Mouse (Mus musculus) left cerebral cortex, adult 9 months (tissue): ENCODE measurements at regions not wholly inside any gene's neighbourhood (a gene's known extent, or its start where the extent isn't known, plus 50 kb on each side); places are given as distances from the start of the nearest gene placed in this dataset.

ENCODE experiments used
- DNase-seq, 2 experiments: peaks; one replicate each; pipeline ENCODE4 v3.0.0; 2022; ENCODE audit warnings: low spot score in 2 of 2

GRCm38 (mm10) chr6:34246512-34246911, 69.6 kb upstream of the Slc35b4 start:
- DNase-seq, result no peak

- DNase-seq, result no peak
Measured at GRCm38 (mm10) chr6:34243001-34243400, 66.1 kb upstream of the Slc35b4 start.

- no peak for DNase-seq
Measured at GRCm38 (mm10) chr6:34242486-34242885, 65.6 kb upstream of the Slc35b4 start.

- DNase-seq, result no peak
Measured at GRCm38 (mm10) chr6:34235132-34235531, 58.2 kb upstream of the Slc35b4 start.

GRCm38 (mm10) chr6:34234443-34235020, 57.6 kb upstream of the Slc35b4 start:
- no peak for DNase-seq

- peak in 1 of 2 experiments; percentile 58 for DNase-seq
Measured at GRCm38 (mm10) chr6:34230768-34231381, 54.0 kb upstream of the Slc35b4 start.

GRCm38 (mm10) chr6:34227131-34227530, 50.2 kb upstream of the Slc35b4 start:
- no peak for DNase-seq
